Mouse (Mus musculus) kidney, embryonic 14.5 days (tissue): ENCODE data around the gene Ndufb6. TPM values are rescaled to one million over a fixed set of nuclear protein-coding genes. Genes with fewer than 3 reads are reported as not detected.
A peak's percentile ranks its signal among the peaks of the same experiment; 100 is the strongest.
"Not testable (repeated sequence)": the region's sequence is repeated elsewhere in the genome, so short reads cannot be mapped to it uniquely, and the experiment has no call there.

ENCODE experiments used
- ATAC-seq: fragments of 200-750 bp; cut with Nextera tagmentation; 2 replicates; pipeline ENCODE4 v1.8.0; 2017; ENCODE audit warnings: moderate number of reproducible peaks, mild to moderate bottlenecking, moderate TSS enrichment, moderate library complexity; ENCODE audit not compliant: low FRiP score, low TSS enrichment
- H3K27ac ChIP-seq: fragments of 300-500 bp; sonication (generic); 2 replicates; pipeline ENCODE4 v1.5.1; 2014; ENCODE audit warnings: low read depth, mild to moderate bottlenecking, low read length, moderate library complexity, mixed read lengths
- H3K27me3 ChIP-seq: fragments of 300-500 bp; sonication (generic); 2 replicates; pipeline ENCODE4 v1.6.1; 2014; ENCODE audit warnings: mild to moderate bottlenecking, low read length; ENCODE audit not compliant: control insufficient read depth, insufficient read depth
- H3K36me3 ChIP-seq: fragments of 300-500 bp; sonication (generic); 2 replicates; pipeline ENCODE4 v1.6.1; 2014; ENCODE audit warnings: low read length, mixed read lengths; ENCODE audit not compliant: control insufficient read depth, insufficient read depth
- H3K4me1 ChIP-seq: fragments of 300-500 bp; sonication (generic); 2 replicates; pipeline ENCODE4 v1.6.1; 2014; ENCODE audit warnings: low read length, mixed read lengths; ENCODE audit not compliant: control insufficient read depth, insufficient read depth
- H3K4me2 ChIP-seq: fragments of 300-500 bp; sonication (generic); replicated peaks from 2 replicates; pipeline ENCODE4 v1.6.1; 2014; ENCODE audit warnings: low read depth, mild to moderate bottlenecking, low read length
- H3K4me3 ChIP-seq: fragments of 300-500 bp; sonication (generic); 2 replicates; pipeline ENCODE4 v1.5.1; 2014; ENCODE audit warnings: mild to moderate bottlenecking, low read length
- H3K9ac ChIP-seq: fragments of 300-500 bp; sonication (generic); 2 replicates; pipeline ENCODE4 v1.6.1; 2014; ENCODE audit warnings: low read depth, mild to moderate bottlenecking, low read length, moderate library complexity
- H3K9me3 ChIP-seq: fragments of 300-500 bp; sonication (generic); 2 replicates; pipeline ENCODE4 v1.6.1; 2016; ENCODE audit warnings: low read length; ENCODE audit not compliant: control insufficient read depth
- WGBS: fragments of 180-500 bp; shearing (Covaris S2); extraction: QIAGEN DNeasy Blood & Tissue Kit; methylation state at CpG from one replicate; pipeline ENCODE4 v1.1.7; 2014; 5-methylcytosine and 5-hydroxymethylcytosine counted together
- polyA plus RNA-seq: library from polyadenylated mRNA; unstranded; fragments of >200 nt; fragmentation: Nextera tagmentation; extraction: Ambion mirVana; gene quantifications from 2 replicates; pipeline ENCODE4 v1.2.1, GENCODE M21; 2014

Ndufb6 gene
- polyA plus RNA-seq, 1 experiment from 2014 or later = 316 TPM

DNA sequence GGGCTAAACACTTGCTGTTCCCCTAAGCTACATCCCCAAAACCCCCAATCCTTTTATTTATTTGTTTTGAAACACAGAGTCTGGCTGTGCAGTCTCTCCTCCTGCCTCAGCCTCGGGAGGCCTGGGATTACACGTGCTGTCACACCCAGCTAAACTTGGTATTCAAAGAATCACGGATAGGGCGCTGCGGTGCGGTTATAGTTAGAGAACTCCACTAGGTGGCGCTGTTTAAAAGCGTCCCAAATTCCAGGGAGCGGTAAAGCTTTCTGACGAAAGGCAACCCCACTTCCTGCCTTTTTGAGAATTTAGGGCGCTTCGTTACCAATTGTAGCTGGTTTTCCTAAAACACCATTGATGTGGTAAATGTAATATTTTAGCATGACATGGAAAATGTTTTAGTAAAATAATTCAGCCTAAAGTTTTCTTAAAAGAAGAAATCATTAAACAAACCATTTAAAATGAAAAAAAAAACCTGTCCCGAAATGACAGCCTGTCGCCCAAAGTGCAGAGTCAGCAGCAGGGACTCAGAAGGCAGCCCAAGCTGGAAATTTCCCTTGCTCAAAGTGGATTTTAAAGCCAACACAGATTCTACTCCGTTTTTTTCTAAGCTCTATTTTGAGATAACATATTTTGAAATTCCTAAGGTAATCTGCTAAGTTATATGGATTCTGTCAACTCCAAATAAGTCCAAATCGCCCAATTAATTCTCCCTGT is 22.0 kb upstream of the Ndufb6 start:
- ATAC-seq = peak; percentile 91
- WGBS = 13% methylated on average over 16 of the region's 16 CpGs

DNA sequence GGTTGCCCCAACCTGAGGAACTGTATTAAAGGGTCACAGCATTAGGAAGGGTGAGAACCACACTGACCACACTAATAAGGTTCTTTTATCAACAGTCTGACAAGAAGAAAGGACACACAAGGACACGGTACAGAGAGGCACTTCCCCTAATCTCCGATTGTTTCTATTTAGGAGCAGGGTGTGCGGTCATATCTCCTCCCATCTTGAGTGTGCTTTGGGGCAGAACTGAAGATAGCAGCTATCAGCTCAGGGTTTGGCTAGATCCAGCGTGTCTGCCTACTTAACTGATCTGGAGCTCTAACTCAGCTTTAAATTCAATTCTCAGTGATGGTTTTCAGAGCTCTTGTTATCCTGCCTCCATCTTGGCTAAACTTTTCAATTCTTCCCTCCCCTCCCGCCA is 19.9 kb upstream of the Ndufb6 start:
- H3K27ac ChIP-seq = no peak overlapping the region
- H3K36me3 ChIP-seq = no peaks in the 10 kb centered on the region
- WGBS = 61% methylated on average over 5 of the region's 5 CpGs

More for the DNA sequence above, 22.0 kb upstream of the Ndufb6 start:
- Histone ChIP-seq H3K27me3 (no peaks in the 10 kb centered on the region), H3K9me3 (no peaks in the 10 kb centered on the region), H3K4me1 (no peaks in the 10 kb centered on the region), H3K9ac (no peak overlapping the region), H3K27ac (no peak overlapping the region), H3K4me3 (no peak overlapping the region), H3K36me3 (no peaks in the 10 kb centered on the region), H3K4me2 (peak overlapping the region; percentile 19; the same call in 1 of the 2 replicates)

GRCm38 (mm10) chr4:40291511-40291910 is 12.3 kb upstream of the Ndufb6 start:
- not testable (repeated sequence) for H3K4me2 ChIP-seq, H3K9ac ChIP-seq, H3K27ac ChIP-seq, ATAC-seq, H3K4me3 ChIP-seq, H3K9me3 ChIP-seq, H3K4me1 ChIP-seq, H3K27me3 ChIP-seq, H3K36me3 ChIP-seq
- 94% methylated on average over 11 of the region's 11 CpGs for WGBS

More for the DNA sequence above, 19.9 kb upstream of the Ndufb6 start:
- no peaks in the 10 kb centered on the region for H3K4me1 ChIP-seq
- H3K4me2 ChIP-seq = no peak overlapping the region
- no peaks in the 10 kb centered on the region for H3K27me3 ChIP-seq
- no peaks in the 10 kb centered on the region; the same call in 1 of the 2 replicates for H3K9me3 ChIP-seq
- no peak overlapping the region for H3K4me3 ChIP-seq
- ATAC-seq = no peak
- no peak overlapping the region for H3K9ac ChIP-seq

DNA sequence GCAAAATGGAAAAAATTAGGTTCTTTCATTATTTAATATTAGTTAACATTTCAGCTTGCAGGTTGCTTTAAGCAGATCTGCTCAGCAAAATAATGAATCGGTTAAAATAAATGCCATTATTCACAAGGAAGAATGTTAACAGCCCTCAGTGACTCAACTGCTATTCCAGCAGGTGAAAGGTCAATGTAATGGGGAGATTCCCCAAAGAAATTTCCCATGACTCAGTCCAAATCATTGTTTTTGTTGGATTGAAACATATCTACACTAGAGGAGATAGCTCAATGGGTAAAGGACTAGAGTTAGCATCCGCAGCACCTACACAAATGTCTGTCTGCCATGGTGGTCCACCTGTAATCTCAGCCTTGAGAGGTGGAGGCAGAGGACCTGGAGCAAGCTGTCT is 9.8 kb upstream of the Ndufb6 start:
- WGBS = 81% methylated on average over 2 of the region's 2 CpGs
- H3K9me3 ChIP-seq = peaks cover 3% of the 10 kb centered on the region
- no peak for ATAC-seq

DNA sequence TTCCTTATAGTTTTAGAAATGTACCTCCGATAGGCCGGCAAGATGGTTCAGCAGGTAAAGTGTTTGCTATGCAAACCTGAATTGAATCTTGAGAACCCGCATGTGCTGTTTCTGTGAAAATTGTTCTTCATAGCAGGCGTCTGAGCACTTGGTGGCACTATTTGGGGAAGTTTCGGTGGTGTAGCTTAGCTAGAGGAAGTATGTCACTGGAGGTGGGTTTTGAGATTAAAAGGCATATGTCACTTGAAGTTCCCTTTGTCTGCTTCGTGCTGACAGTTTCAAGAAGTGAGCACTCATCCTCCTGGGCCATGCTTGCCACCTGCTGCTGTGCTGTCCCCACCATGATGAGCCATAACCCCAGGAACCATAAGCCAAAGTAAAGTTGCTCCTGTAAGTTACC is 8.2 kb upstream of the Ndufb6 start:
- H3K4me3 ChIP-seq = no peak overlapping the region
- H3K36me3 ChIP-seq = no peaks in the 10 kb centered on the region
- 73% methylated on average over 6 of the region's 6 CpGs for WGBS
- H3K9ac ChIP-seq = no peak overlapping the region
- H3K9me3 ChIP-seq = no peaks in the 10 kb centered on the region
- no peak for ATAC-seq
- no peaks in the 10 kb centered on the region for H3K27me3 ChIP-seq
- no peak overlapping the region for H3K4me2 ChIP-seq
- no peak overlapping the region for H3K27ac ChIP-seq
- H3K4me1 ChIP-seq = no peaks in the 10 kb centered on the region

More for the DNA sequence above, 9.8 kb upstream of the Ndufb6 start:
- Histone ChIP-seq H3K36me3 (no peaks in the 10 kb centered on the region), H3K4me3 (no peak overlapping the region), H3K4me2 (no peak overlapping the region), H3K9ac (no peak overlapping the region), H3K27me3 (no peaks in the 10 kb centered on the region), H3K4me1 (no peaks in the 10 kb centered on the region), H3K27ac (no peak overlapping the region)

DNA sequence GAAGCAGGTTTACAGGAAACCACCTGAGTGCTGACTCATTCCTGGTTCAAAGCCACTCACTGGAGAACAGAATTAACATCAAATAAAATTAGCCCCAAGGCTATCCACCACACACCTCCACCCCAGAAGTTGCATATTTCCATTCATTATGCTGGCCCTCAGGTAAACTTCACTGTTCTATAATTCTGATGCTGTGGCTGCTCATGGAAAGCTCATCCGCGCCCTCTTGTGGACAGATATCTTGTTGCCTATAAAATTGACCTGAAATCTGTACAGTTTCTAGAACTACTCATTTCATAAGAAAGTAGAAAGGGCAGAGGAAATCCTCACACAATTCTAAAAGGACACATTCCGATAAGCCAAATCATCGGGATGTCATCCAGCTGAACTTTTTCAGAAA is 6.4 kb upstream of the Ndufb6 start:
- H3K9me3 ChIP-seq = no peaks in the 10 kb centered on the region
- no peak overlapping the region for H3K4me2 ChIP-seq
- H3K27me3 ChIP-seq = no peaks in the 10 kb centered on the region
- H3K4me3 ChIP-seq = no peak overlapping the region
- no peak overlapping the region for H3K27ac ChIP-seq
- 15% methylated on average over 4 of the region's 4 CpGs for WGBS
- no peaks in the 10 kb centered on the region for H3K36me3 ChIP-seq
- H3K9ac ChIP-seq = no peak overlapping the region
- no peaks in the 10 kb centered on the region for H3K4me1 ChIP-seq
- no peak for ATAC-seq

DNA sequence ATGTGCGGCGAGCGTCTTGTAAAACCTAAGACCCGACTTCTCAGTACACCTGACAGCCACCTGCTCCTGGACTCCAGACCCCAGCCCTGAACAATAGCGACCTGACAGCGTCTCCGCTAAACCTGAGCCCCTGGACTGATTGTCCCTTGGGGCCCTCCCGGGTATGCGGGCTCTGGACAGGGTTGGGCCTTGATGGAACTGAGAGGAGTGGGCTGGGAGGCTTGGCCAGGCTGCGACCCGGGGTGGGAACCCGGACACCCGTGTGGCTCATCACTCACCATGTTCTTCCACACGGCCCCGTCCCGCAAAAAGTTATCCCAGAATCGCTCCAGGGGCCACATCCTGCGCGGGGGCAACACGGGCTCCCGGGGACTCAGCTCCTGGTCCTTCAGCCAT is 343 bp downstream of the Ndufb6 start:
- H3K27ac ChIP-seq = peak overlapping the region; percentile 89
- H3K27me3 ChIP-seq = no peaks in the 10 kb centered on the region
- H3K9ac ChIP-seq = peak overlapping the region; percentile 87
- ATAC-seq = peak; percentile 71
- H3K36me3 ChIP-seq = peaks cover 18% of the 10 kb centered on the region
- H3K4me1 ChIP-seq = peaks cover 10% of the 10 kb centered on the region
- peak overlapping the region; percentile 60 for H3K4me2 ChIP-seq
- peak overlapping the region; percentile 98 for H3K4me3 ChIP-seq
- under 1% methylated on average over 21 of the region's 21 CpGs for WGBS
- no peaks in the 10 kb centered on the region for H3K9me3 ChIP-seq

GRCm38 (mm10) chr4:40269430-40270032 is 9.7 kb downstream of the Ndufb6 start, which contains the start of the genes Smim27 and Topors:
Gene Smim27 (plus strand): TSS chr4:40269579.
Gene Topors (minus strand): TSS chr4:40269850.
- Histone ChIP-seq H3K4me1 (peaks cover 19% of the 10 kb centered on the region), H3K4me3 (peak within 1 kb of the TSS; percentile 67), H3K4me2 (peak within 1 kb of the TSS; percentile 87), H3K9me3 (no peaks in the 10 kb centered on the region), H3K27ac (peak within 1 kb of the TSS; percentile 98), H3K9ac (peak within 1 kb of the TSS; percentile 78), H3K27me3 (no peaks in the 10 kb centered on the region), H3K36me3 (peaks cover 40% of the 10 kb centered on the region)
- ATAC-seq = peak; percentile 97
- WGBS = under 1% methylated on average over 38 of the region's 38 CpGs

DNA sequence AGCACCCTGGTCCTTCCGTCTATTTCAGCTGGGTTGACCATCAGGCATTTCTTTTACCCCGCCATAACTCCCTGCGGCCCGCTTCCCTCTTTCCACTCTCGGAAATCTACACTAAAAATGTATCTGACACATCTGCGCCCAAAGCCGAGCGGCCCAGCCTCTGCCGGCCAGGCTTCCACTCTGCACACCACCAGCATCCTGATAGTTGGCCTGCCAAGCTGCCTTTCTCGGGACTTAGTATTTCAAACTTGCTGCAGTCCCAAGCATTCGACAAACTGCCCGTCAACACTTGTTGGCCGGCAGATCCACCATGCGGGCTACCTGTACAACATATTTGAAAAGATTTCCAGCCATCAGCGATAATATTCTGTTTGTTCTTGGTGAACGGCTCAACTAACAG is 10.4 kb downstream of the Ndufb6 start:
- Histone ChIP-seq H3K36me3 (peaks cover 38% of the 10 kb centered on the region), H3K4me3 (peak overlapping the region; percentile 67), H3K4me1 (peaks cover 19% of the 10 kb centered on the region), H3K4me2 (peak overlapping the region; percentile 87), H3K27me3 (no peaks in the 10 kb centered on the region), H3K9me3 (no peaks in the 10 kb centered on the region), H3K9ac (peak overlapping the region; percentile 78), H3K27ac (peak overlapping the region; percentile 98)
- no peak; the same call in 1 of the 2 replicates for ATAC-seq
- under 1% methylated on average over 16 of the region's 16 CpGs for WGBS
